Mouse (Mus musculus) liver, embryonic 15.5 days (tissue): ENCODE data around the gene Fmnl1. TPM values are rescaled to one million over a fixed set of nuclear protein-coding genes. Genes with fewer than 3 reads are reported as not detected.
A peak's percentile ranks its signal among the peaks of the same experiment; 100 is the strongest.

Source experiments
- ATAC-seq: fragments of 200-750 bp; cut with Nextera tagmentation; 2 replicates; pipeline ENCODE4 v1.8.0; 2017; ENCODE audit warnings: moderate number of reproducible peaks, mild to moderate bottlenecking, moderate library complexity; ENCODE audit not compliant: insufficient read depth
- H3K27ac ChIP-seq: fragments of 300-500 bp; sonication (generic); replicated peaks from 2 replicates; pipeline ENCODE4 v1.5.1; 2015; ENCODE audit warnings: mild to moderate bottlenecking, inconsistent platforms
- H3K27me3 ChIP-seq: fragments of 300-500 bp; sonication (generic); 2 replicates; pipeline ENCODE4 v1.6.1; 2015; ENCODE audit warnings: mild to moderate bottlenecking, inconsistent platforms
- H3K36me3 ChIP-seq: fragments of 300-500 bp; sonication (generic); replicated peaks from 2 replicates; pipeline ENCODE4 v1.6.1; 2015; ENCODE audit warnings: moderate library complexity, mild to moderate bottlenecking, inconsistent platforms
- H3K4me1 ChIP-seq: fragments of 300-500 bp; sonication (generic); replicated peaks from 2 replicates; pipeline ENCODE4 v1.6.1; 2015; ENCODE audit warnings: inconsistent platforms
- H3K4me2 ChIP-seq: fragments of 300-500 bp; sonication (generic); 2 replicates; pipeline ENCODE4 v1.6.1; 2015; ENCODE audit warnings: moderate library complexity, mild to moderate bottlenecking, inconsistent platforms
- H3K4me3 ChIP-seq: fragments of 300-500 bp; sonication (generic); replicated peaks from 2 replicates; pipeline ENCODE4 v1.5.1; 2015; ENCODE audit warnings: mild to moderate bottlenecking, inconsistent platforms
- H3K9ac ChIP-seq: fragments of 300-500 bp; sonication (generic); 2 replicates; pipeline ENCODE4 v1.6.1; 2015; ENCODE audit warnings: moderate library complexity, mild to moderate bottlenecking, inconsistent platforms
- H3K9me3 ChIP-seq: fragments of 300-500 bp; sonication (generic); replicated peaks from 2 replicates; pipeline ENCODE4 v1.6.1; 2016; ENCODE audit warnings: inconsistent platforms
- WGBS: fragments of 180-500 bp; shearing (Covaris S2); methylation state at CpG from one replicate; pipeline ENCODE4 v1.1.7; 2015; ENCODE audit warnings: mixed read lengths; ENCODE audit not compliant: insufficient replicate concordance; 5-methylcytosine and 5-hydroxymethylcytosine counted together
- polyA plus RNA-seq: library from polyadenylated mRNA; unstranded; fragments of >200 nt; fragmentation: Nextera tagmentation; extraction: Ambion mirVana; gene quantifications from 2 replicates; pipeline ENCODE4 v1.2.1, GENCODE M21; 2015

Gene Fmnl1
- polyA plus RNA-seq, 1 experiment from 2014 or later = 6.2 TPM

DNA sequence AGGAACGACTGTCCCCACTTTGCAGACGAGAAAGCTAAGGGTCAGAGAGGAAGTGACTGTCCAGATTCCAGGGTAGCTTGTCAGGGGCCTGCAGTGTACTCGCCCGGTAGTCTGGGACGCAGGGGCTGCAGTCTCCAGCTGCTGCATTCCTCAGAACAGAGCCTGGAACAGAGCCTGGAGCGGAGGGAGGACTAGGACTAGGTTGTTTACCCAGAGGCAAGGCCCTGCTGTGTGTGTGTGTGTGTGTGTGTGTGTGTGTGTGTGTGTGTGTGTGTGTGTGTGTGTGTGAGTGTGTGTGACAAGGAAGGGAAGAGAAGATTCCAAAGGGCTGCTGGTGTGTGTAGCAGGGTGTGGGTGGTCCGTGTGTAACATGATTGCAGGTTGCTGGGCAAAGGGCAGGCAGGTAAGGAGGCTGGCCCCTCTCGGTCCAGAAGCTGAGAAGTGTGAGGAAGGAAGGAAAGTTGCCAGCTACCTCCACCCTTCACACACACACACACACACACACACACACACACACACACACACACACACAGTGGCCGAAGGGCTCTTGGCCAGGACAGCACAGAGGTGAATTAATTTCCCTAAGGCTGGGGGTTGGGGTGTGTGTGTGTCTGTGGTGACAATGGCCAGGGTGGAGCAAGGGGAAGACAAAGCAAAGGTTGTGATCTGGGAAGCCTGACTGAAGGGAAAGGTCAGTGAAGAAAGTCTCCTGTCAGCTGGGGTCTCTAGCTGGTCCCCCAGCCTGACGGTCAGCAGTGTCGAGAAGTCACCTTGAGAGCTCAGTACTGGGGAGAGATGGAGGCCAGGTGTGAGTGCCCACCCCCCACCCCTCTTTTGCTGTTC is 29.6 kb upstream of the Fmnl1 start:
- H3K4me2 ChIP-seq = no peak overlapping the region
- H3K27ac ChIP-seq = peak overlapping the region; percentile 55
- no peaks in the 10 kb centered on the region for H3K9me3 ChIP-seq
- no peak overlapping the region for H3K9ac ChIP-seq
- H3K36me3 ChIP-seq = peaks cover 19% of the 10 kb centered on the region
- no peak overlapping the region for H3K4me3 ChIP-seq
- no peaks in the 10 kb centered on the region for H3K27me3 ChIP-seq
- WGBS = 53% methylated on average over 11 of the region's 11 CpGs
- peaks cover 55% of the 10 kb centered on the region for H3K4me1 ChIP-seq
- peak; percentile 20 for ATAC-seq

DNA sequence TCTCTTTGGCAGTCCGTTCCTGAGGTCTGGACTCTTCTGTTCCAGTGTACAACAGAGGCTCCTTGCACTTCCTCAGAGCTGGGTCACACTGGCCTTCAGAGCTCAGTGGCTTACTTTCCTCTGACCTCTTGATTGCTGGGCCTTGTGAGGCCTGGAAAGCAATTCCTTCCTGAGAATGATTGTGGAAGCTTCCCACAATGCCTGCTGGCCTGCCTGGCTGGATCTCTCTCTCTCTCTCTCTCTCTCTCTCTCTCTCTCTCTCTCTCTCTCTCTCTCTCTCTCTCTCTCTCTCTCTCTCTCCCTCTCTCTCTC is 29.0 kb upstream of the Fmnl1 start:
- Histone ChIP-seq H3K4me3 (no peak overlapping the region), H3K4me2 (no peak overlapping the region), H3K36me3 (peaks cover 19% of the 10 kb centered on the region), H3K27me3 (no peaks in the 10 kb centered on the region), H3K9me3 (no peaks in the 10 kb centered on the region), H3K4me1 (peaks cover 55% of the 10 kb centered on the region), H3K9ac (no peak overlapping the region), H3K27ac (peak overlapping the region; percentile 55)
- WGBS = 47% methylated on average over 1 of the region's 1 CpGs
- peak; percentile 23; the same call in 1 of the 2 replicates for ATAC-seq

DNA sequence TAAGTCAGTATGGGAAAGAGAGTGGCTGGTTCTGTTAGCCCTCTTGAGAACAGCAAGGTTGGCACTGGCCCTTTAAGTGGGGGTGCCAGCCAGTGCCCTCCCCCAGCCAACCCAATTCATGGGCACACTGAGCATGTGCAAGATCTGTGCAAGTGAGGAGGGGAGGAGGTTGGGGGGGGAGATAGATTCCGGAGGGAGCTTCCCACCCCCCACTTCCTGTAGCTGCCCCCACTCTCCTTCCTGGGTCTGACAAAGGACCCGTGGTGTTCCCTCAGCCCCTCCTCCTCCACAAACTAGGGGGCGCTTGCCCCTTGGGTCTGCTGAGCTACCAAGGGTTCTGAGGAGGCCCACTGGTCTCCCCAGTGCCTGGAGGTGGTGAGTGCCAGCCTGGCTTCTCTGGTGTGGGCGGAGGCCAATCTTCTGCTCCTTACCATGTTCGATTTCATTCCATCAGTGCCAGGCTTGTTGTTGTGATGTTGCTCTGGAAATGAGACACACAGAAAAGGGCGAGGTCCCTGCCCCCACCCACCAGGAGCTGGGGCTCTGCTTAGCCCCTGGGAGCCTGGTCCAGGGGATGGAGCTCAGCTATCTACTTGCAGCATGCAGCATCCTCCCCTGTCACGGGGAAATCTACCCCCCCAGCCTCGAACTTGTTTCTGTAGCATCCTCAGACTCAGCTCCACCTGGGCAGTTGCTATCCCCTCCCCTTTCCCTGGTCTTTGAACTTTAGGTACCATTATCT is 28.3 kb upstream of the Fmnl1 start:
- H3K27ac ChIP-seq = 0 out of 2 replicates have a peak overlapping the region, but pooled peaks have one; percentile 29
- no peaks in the 10 kb centered on the region for H3K27me3 ChIP-seq
- H3K9ac ChIP-seq = no peak overlapping the region
- H3K4me2 ChIP-seq = no peak overlapping the region
- H3K4me3 ChIP-seq = no peak overlapping the region
- peaks cover 19% of the 10 kb centered on the region for H3K36me3 ChIP-seq
- ATAC-seq = no peak
- no peaks in the 10 kb centered on the region for H3K9me3 ChIP-seq
- peaks cover 57% of the 10 kb centered on the region for H3K4me1 ChIP-seq
- 27% methylated on average over 8 of the region's 8 CpGs for WGBS

DNA sequence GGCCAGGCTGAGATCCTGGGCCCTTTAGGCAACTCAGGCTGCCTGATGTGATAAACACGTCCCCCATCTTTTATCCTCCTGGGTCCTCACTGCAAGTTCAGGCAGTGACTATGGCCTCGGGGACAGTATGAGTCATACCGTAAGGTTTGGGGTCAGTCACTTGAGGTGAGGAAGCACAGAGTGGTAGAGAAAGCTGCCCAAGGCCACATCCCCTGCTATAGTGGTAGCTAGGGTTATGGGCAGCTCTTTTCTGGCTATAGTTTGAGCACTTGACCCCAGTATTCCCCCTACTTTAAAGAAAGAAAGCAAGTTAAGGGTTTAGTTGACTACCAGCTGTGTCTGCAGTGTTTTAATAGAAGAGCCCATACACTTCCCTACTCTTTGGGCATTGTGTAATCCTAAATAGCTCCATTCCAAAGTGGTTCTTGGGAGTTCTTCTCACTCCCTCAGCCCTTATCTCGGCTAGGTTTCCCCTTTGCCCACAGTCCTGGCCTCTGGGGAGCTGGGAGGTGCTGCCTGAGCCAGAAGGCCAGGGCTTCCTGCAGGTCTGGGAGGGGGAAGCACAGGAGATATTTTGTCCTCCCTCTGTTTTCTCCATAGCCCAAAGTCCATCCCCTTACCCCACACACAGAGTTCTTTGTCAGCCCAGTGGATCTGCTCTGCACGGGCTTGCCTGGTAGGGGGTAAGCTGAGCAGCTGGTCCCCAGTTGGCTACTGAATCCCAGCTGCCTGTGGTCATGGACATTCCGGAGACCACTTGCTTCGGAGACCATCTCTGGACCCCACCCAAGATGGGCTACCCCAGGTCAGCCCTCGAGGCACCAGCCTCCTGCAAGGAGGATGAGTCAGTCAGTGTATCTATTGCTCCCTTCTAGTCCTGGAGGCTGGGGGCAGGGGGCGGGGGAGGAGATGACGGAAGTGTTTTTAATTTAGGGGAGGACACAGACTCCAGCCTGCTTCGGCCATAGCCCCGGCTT is 26.3 kb upstream of the Fmnl1 start:
- H3K4me1 ChIP-seq = peaks cover 60% of the 10 kb centered on the region
- H3K9me3 ChIP-seq = no peaks in the 10 kb centered on the region
- no peaks in the 10 kb centered on the region for H3K27me3 ChIP-seq
- ATAC-seq = no peak
- H3K4me3 ChIP-seq = no peak overlapping the region
- peaks cover 3% of the 10 kb centered on the region for H3K36me3 ChIP-seq
- H3K9ac ChIP-seq = no peak overlapping the region
- WGBS = 41% methylated on average over 12 of the region's 12 CpGs
- peak overlapping the region; percentile 21; the same call in 1 of the 2 replicates for H3K27ac ChIP-seq
- H3K4me2 ChIP-seq = no peak overlapping the region

DNA sequence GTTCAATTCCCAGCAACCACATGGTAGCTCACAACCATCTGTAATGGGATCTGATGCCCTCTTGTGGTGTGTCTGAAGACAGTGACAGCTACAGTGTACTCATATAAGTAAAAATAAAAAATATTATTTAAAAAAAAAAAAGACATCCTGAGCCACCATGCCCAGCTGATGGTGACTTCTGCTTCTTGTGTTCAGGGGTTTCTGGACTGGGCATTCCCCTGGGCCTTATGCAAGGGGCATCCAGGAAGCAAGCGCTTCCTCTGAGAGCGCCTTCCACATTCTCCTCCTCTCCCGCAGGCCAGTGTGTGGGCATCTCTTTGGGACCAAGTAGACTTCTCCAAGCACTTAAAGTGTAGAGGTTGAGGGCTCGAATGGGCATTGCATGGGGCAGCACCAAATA is 24.5 kb upstream of the Fmnl1 start:
- Histone ChIP-seq H3K4me2 (no peak overlapping the region), H3K4me3 (no peak overlapping the region), H3K27me3 (no peaks in the 10 kb centered on the region), H3K36me3 (no peaks in the 10 kb centered on the region), H3K27ac (no peak overlapping the region), H3K9me3 (no peaks in the 10 kb centered on the region), H3K4me1 (peaks cover 46% of the 10 kb centered on the region), H3K9ac (no peak overlapping the region)
- WGBS = 60% methylated on average over 4 of the region's 4 CpGs
- ATAC-seq = no peak

DNA sequence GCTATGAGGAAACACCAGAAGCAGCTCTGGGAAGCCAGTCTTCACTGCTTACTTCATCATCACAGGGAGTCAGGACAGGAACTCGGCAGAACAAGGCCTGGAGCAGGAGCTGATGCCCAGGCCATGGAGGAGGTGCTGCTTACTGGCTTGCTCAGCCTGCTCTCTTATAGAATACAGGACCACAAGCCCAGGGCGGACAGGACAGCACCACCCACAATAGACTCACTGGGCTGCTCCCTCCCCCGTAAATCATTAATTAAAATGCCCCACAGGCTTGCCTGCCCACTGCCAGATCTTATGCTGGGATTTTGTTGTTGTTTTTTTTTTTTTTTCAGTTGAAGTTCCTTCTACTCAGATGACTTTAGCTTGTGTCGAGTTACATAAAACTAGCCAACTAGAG is 23.1 kb upstream of the Fmnl1 start:
- no peak for ATAC-seq
- peak overlapping the region; percentile 41; the same call in 1 of the 2 replicates for H3K27ac ChIP-seq

DNA sequence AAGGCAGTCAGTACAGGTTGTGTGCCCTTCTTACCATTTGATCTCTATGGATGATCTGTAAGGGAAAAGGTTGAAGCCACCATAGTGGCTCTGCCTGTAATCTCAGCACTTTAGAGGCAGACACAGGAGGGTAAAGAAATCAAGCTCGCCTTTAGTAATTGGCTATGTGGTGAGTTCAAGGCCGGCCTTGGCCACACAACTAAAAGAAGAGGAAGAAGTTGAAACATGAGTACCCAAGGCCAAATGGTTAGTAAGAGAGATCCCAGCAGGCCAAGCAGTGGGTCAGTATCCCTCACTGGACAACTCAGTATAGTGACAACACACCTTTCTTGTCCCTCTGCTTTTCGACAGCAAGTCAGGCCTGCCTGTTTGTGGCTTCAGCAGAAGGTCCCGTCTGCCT is 21.1 kb upstream of the Fmnl1 start:
- 83% methylated on average over 4 of the region's 4 CpGs for WGBS
- no peaks in the 10 kb centered on the region for H3K27me3 ChIP-seq
- no peaks in the 10 kb centered on the region for H3K36me3 ChIP-seq
- H3K9ac ChIP-seq = no peak overlapping the region
- ATAC-seq = no peak
- H3K9me3 ChIP-seq = no peaks in the 10 kb centered on the region
- no peak overlapping the region for H3K4me3 ChIP-seq
- H3K27ac ChIP-seq = no peak overlapping the region
- no peak overlapping the region for H3K4me2 ChIP-seq
- peaks cover 21% of the 10 kb centered on the region for H3K4me1 ChIP-seq

More for the DNA sequence above, 23.1 kb upstream of the Fmnl1 start:
- Histone ChIP-seq H3K36me3 (no peaks in the 10 kb centered on the region), H3K27me3 (no peaks in the 10 kb centered on the region), H3K4me1 (peaks cover 34% of the 10 kb centered on the region), H3K9ac (no peak overlapping the region), H3K9me3 (no peaks in the 10 kb centered on the region), H3K4me3 (no peak overlapping the region), H3K4me2 (no peak overlapping the region)
- WGBS = 54% methylated on average over 4 of the region's 4 CpGs

DNA sequence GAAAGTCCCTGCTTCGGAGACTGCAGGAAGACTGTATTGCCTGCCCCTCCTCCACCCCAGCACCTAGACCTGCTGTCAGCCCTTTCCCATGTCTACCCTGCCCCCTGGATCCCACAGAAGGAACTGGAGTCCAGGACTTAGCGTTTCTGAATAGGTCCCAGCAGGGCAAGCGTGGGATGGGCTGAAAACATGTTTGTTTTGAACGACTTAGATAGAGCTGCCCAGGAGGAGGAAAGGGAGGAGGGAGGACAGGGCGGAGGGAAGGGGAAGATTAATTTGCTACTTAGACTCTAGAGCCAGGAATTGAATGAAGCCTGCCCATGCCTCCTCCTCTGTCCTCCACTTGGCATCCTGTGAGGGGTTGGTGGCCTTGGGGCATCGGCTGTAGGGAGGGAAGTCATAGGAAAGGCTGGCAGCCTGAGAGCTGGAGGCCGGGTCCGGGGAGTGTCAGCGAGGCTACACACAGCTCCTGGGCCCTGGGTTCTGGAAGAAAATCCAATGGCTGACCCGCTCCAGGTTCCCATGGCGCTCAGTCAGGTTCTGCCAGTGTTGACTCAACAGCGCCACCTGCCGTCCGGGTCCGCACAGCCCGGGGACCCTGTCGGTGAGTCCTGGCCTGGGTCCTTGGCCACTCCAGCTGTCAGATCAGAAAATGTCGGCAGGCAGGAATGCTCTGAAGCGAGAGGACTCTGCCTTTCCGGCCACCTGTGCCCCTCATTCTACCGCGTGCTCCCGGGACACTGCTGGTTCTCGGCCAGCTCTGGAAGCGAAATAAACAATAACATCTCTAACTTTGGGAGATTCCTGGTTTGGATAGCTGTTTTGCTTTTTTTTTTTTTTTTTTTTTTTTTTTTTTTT is 12.1 kb upstream of the Fmnl1 start:
- H3K4me3 ChIP-seq = peak overlapping the region; percentile 42
- H3K27me3 ChIP-seq = no peaks in the 10 kb centered on the region
- no peaks in the 10 kb centered on the region for H3K36me3 ChIP-seq
- H3K4me2 ChIP-seq = peak overlapping the region; percentile 71
- H3K9me3 ChIP-seq = no peaks in the 10 kb centered on the region
- H3K9ac ChIP-seq = peak overlapping the region; percentile 45
- H3K4me1 ChIP-seq = peaks cover 15% of the 10 kb centered on the region
- ATAC-seq = peak; percentile 93
- H3K27ac ChIP-seq = no peak overlapping the region
- 4% methylated on average over 25 of the region's 25 CpGs for WGBS

DNA sequence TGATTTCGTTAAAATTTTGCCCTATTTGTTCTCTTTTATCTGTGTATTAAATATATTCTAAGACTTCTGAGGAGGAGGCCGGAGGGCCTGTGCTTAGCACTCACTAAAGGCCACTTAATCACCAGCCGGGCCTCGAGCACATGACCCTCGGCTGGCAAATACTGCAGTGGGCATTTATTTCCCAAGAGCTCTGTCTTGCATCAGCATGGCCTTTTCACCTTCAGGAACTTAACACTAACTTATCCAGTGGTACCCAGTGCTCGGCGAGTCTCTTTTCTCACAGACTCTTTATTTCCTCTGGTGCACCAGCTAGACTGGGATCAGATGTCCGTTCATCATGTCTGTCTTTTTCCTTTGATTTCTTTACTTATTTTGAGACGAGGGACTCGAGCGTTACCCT is 10.2 kb upstream of the Fmnl1 start:
- no peaks in the 10 kb centered on the region for H3K36me3 ChIP-seq
- no peak overlapping the region for H3K27ac ChIP-seq
- H3K4me1 ChIP-seq = peaks cover 20% of the 10 kb centered on the region
- no peaks in the 10 kb centered on the region for H3K9me3 ChIP-seq
- H3K4me2 ChIP-seq = no peak overlapping the region
- H3K4me3 ChIP-seq = no peak overlapping the region
- H3K9ac ChIP-seq = no peak overlapping the region
- ATAC-seq = no peak
- H3K27me3 ChIP-seq = no peaks in the 10 kb centered on the region
- WGBS = 76% methylated on average over 11 of the region's 11 CpGs

DNA sequence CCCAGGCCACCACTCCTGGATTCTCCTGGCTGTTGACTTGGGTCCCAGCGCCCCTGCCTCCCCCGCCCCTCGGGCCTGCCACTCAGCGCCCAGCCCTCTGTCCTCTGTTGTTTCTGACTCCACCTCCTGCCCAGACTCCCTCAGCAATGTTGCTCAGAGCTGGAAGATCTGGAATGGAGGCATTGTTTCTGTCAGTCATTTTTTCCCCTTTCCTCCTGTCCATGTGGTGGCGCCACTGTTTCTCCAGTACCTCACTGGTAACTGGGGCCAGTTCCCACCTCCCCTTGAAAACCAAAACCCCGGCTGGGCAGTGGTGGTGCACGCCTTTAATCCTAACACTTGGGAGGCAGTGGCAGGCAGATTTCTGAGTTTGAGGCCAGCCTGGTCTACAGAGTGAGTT is 9.5 kb upstream of the Fmnl1 start:
- no peak overlapping the region for H3K9ac ChIP-seq
- ATAC-seq = no peak
- H3K27ac ChIP-seq = no peak overlapping the region
- no peak overlapping the region for H3K4me2 ChIP-seq
- 62% methylated on average over 7 of the region's 7 CpGs for WGBS
- H3K4me1 ChIP-seq = peaks cover 20% of the 10 kb centered on the region
- no peaks in the 10 kb centered on the region for H3K9me3 ChIP-seq
- H3K27me3 ChIP-seq = no peaks in the 10 kb centered on the region
- no peak overlapping the region for H3K4me3 ChIP-seq
- no peaks in the 10 kb centered on the region for H3K36me3 ChIP-seq
